Mouse (Mus musculus) layer of hippocampus, postnatal 14 days (tissue): Measurements from ENCODE around the gene Pex13. TPM values are rescaled to one million over a fixed set of nuclear protein-coding genes. Genes with fewer than 3 reads are reported as not detected.

ENCODE experiments used
- DNase-seq, 2 experiments: peaks; one replicate each; pipeline ENCODE4 v3.0.0; 2021 to 2022; ENCODE audit warnings: low spot score in 2 of 2, mixed read lengths in 1 of 2
- long read RNA-seq, 2 experiments: library from polyadenylated mRNA; stranded (forward); transcript quantifications; one replicate each; pipeline ENCODE4 v2.0.0; 2021
- total RNA-seq, 2 experiments: library from RNA; stranded (reverse); gene quantifications; 2 replicates each; pipeline ENCODE4 v1.2.3; 2021

The Pex13 gene
- 10 to 100 TPM; 20.5 to 24.5 TPM for total RNA-seq
- long read RNA-seq, experiment 1, full-length matches to known transcripts: 31 of 36 reads
- long read RNA-seq, experiment 1, partial matches to known transcripts: 0 of 36 reads
- long read RNA-seq, experiment 1, other reads (novel, unspliced or antisense): 5 of 36 reads
- long read RNA-seq, experiment 2, full-length matches to known transcripts: 51 of 52 reads
- long read RNA-seq, experiment 2, partial matches to known transcripts: 0 of 52 reads
- long read RNA-seq, experiment 2, other reads (novel, unspliced or antisense): 1 of 52 reads

- DNase-seq: peak; percentile 92 to 94
These were observed at the start of gene Pex13 for GRCm38 (mm10) chr11:23665798-23666501. Gene Pex13, minus strand, starts transcription at chr11:23665959.

GRCm38 (mm10) chr11:23712299-23712698, 46.5 kb upstream of the Pex13 start:
- peak in 1 of 2 experiments; percentile 8 for DNase-seq

- no peak for DNase-seq
These were observed 39.0 kb upstream of the Pex13 start for GRCm38 (mm10) chr11:23704604-23705294.

- no peak for DNase-seq
These were observed 36.1 kb upstream of the Pex13 start for GRCm38 (mm10) chr11:23701831-23702230.

GRCm38 (mm10) chr11:23699414-23700095, 33.8 kb upstream of the Pex13 start:
- no peak for DNase-seq

- DNase-seq: no peak
These were observed 32.8 kb upstream of the Pex13 start for GRCm38 (mm10) chr11:23698526-23698925.

GRCm38 (mm10) chr11:23695847-23696246, 30.1 kb upstream of the Pex13 start:
- no peak for DNase-seq

- no peak for DNase-seq
These were observed 27.5 kb upstream of the Pex13 start for GRCm38 (mm10) chr11:23693286-23693685.

- DNase-seq: no peak
These were observed 22.3 kb upstream of the Pex13 start for GRCm38 (mm10) chr11:23688060-23688459.

GRCm38 (mm10) chr11:23686671-23687070, 20.9 kb upstream of the Pex13 start:
- no peak for DNase-seq

- no peak for DNase-seq
These were observed 16.8 kb upstream of the Pex13 start for GRCm38 (mm10) chr11:23682561-23682960.

- no peak for DNase-seq
These were observed 14.7 kb upstream of the Pex13 start for GRCm38 (mm10) chr11:23680435-23680950.

GRCm38 (mm10) chr11:23679044-23679642, 13.4 kb upstream of the Pex13 start:
- DNase-seq: peak; percentile 17 to 71

- DNase-seq: no peak
These were observed 10.3 kb upstream of the Pex13 start for GRCm38 (mm10) chr11:23676100-23676499.

GRCm38 (mm10) chr11:23672256-23672749, 6.5 kb upstream of the Pex13 start:
- DNase-seq: no peak

GRCm38 (mm10) chr11:23667128-23667527, 1.4 kb upstream of the Pex13 start:
- DNase-seq: no peak

GRCm38 (mm10) chr11:23666526-23666925, 767 bp upstream of the Pex13 start:
- no peak for DNase-seq

- DNase-seq: no peak
These were observed 410 bp downstream of the Pex13 start, which contains the start of gene Pus10 for GRCm38 (mm10) chr11:23665311-23665786. Gene Pus10, plus strand, starts transcription at chr11:23665674.

- no peak for DNase-seq
These were observed 1.5 kb downstream of the Pex13 start for GRCm38 (mm10) chr11:23664232-23664631.

- no peak for DNase-seq
These were observed 8.0 kb downstream of the Pex13 start for GRCm38 (mm10) chr11:23657791-23658190.
